Mouse (Mus musculus): ENCODE measurements around the gene Rnh1.

DNA sequence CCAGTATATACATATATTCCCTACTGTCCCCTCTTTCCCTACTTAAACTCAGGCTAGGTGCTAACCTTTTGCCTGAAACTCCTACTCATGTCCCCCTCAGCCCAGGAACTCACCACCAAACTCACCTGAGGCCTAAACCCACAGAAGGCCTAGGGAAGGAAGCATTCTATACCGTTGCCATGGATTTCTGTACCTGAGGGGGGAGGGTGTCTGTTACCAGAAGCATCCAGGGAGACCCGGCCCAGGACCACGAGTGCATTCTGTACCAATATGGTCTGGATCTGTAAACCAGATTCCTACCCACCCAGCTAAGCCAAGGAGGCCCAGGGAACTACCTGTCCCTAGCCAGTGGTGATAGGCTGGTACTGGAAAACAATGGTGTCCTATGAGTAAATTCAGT lies 41.7 kb upstream of the Rnh1 start:
- no peak for TF ChIP-seq CTCF (IDR thresholded peaks at IDR 0.05; ENCODE audit: low read depth)
- TF ChIP-seq EP300 (IDR thresholded peaks at IDR 0.05; ENCODE audit: low read depth), result no peak
